Mouse (Mus musculus) thymus, postnatal 14 days (tissue): Measurements from ENCODE around the gene Fdx1l.
A peak's percentile ranks its signal among the peaks of the same experiment; 100 is the strongest.
"Not testable (repeated sequence)": the region's sequence is repeated elsewhere in the genome, so short reads cannot be mapped to it uniquely, and the experiment has no call there.

Experiments
- DNase-seq: peaks from one replicate; pipeline ENCODE4 v3.0.0; 2021

The Fdx1l gene

DNA sequence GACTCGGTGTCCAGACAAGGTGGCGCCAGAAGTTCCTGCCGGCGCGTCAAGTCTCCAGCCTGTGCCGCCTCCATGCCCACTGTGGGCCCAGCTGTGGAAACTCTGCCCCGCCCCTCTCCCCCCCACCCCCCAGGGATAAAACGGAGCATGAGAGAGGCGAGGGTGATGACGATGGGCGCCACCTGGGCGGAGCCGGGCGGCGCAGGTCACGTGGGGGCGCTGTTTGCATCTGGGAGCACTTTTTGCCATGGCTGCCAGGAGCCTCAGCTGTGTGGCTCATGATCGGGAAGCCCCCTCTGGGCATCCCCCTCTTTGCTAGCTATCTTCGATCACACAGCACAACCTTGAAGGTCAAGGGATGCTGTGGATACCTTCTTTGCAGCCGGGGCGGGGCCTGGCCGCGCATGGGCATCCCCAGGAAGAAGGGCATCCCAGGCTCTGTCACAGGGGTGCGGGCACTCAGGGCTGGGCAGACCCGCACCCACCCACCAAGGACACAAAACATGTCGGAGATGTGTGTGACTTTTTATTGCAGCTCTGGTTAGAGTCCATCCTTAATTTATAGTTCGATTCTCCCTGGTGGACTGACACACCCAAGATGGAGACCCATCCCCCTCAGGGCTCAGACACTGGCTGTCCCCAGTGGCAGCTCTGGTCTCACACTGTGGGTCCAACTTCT, 6.3 kb downstream of the Fdx1l start, which contains the start of gene Zglp1:
Gene Zglp1, minus strand, starts transcription at position 88 of the 679 bp plus-strand sequence.
- no peak for DNase-seq

DNA sequence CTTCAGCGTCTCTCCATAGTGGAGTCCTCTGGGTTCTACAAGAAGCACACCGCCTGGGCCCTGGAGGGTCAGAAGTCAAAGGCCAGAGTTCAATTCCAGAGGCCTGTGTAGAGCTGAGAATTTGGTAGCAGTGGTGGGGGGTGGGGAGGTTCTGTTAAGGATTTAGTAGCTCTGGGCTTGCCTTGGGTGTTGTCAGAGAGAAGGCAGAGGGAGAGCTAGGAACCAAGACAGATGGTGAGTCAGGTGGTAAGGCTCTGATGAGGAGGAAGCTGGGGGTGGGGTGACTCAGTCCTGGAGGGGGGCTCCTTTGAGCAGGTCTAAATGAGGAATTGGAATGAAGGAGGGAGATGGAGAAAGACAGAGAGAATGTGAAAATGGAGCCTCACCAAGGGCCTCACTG, 10.5 kb downstream of the Fdx1l start:
- DNase-seq, result no peak

- no peak for DNase-seq
These were observed 21.8 kb downstream of the Fdx1l start for GRCm38 (mm10) chr9:21051578-21051977.

- no peak for DNase-seq
These were observed 28.2 kb downstream of the Fdx1l start for GRCm38 (mm10) chr9:21045235-21045634.

DNA sequence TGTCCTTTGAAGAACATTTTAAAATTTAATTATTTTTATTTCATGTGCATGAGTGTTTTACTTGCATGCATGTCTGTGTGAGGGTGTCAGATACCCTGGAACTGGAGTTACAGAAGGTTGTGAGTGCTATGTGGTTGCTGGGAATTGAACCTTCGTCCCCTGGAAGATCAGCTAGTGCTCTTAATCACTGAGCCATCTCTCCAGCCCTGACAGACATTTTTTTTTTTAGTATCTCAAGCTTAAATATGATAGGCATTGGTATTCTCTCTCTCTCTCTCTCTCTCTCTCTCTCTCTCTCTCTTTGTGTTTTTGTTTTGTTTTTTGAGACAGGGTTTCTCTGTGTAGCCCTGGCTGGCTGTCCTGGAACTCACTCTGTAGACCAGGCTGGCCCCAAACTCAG, 28.6 kb downstream of the Fdx1l start:
- DNase-seq, result not testable (repeated sequence)

GRCm38 (mm10) chr9:21043563-21043962, 29.9 kb downstream of the Fdx1l start:
- DNase-seq, result no peak

DNA sequence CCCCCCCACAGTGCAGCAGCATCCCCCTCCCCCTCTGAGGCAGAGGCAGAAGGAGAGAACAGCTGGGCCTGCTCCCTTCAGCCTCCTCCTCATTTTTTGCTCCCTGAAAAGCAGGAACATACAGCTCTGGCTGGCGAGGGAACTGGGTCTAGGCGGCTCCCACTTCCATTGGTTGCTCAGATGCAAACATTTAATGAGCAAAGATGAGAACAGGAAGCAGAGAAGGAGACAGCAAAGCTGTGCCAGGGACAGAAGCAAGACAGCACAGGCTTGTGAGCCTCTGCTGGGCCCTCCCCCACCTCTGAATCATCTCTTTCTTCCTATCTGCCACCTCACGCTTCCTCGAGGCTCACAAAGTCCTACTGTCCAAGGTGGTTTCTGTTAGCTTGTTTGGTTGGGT, 32.1 kb downstream of the Fdx1l start:
- no peak for DNase-seq

GRCm38 (mm10) chr9:21039779-21040178, 33.6 kb downstream of the Fdx1l start:
- no peak for DNase-seq

DNA sequence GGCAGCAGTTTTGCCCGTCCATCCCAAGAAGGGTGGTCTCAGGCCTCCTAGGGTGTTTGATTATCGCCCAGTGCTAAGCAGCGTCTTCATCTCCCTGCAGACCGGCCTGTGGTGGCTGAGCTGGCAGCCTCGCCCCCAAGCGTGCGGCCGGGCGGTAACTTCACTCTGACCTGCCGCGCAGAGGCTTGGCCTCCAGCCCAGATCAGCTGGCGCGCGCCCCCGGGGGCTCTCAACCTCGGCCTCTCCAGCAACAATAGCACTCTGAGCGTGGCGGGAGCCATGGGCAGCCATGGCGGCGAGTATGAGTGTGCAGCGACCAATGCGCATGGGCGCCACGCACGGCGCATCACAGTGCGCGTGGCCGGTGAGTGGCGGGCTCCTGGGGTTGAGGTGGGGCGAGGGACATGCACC, 35.9 kb downstream of the Fdx1l start:
- DNase-seq, result no peak

DNA sequence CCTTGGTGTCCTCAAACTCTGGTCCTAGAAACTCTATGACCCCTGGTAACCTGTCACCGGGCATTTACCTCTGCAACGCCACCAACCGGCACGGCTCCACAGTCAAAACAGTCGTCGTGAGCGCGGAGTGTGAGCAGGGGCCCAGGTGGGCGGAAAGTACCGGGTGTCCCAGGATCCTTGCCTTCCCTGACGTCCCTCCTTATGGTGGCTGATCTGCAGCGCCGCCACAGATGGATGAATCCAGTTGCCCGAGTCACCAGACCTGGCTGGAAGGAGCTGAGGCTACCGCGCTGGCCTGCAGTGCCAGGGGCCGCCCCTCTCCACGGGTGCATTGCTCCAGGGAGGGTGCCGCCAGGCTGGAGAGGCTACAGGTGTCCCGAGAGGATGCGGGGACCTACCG, 36.7 kb downstream of the Fdx1l start:
- DNase-seq, result no peak

DNA sequence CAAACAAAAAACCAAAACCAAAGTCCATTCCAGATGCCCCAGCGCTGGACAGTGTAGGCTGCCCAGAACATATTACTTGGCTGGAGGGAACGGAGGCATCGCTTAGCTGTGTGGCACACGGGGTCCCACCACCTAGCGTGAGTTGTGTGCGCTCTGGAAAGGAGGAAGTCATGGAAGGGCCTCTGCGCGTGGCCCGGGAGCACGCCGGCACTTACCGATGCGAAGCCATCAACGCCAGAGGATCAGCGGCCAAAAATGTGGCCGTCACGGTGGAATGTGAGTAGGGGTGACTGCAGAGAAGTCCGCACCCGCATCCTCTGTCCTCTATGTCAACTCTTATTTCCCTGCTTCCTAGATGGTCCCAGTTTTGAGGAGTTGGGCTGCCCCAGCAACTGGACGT, 37.3 kb downstream of the Fdx1l start:
- no peak for DNase-seq

DNA sequence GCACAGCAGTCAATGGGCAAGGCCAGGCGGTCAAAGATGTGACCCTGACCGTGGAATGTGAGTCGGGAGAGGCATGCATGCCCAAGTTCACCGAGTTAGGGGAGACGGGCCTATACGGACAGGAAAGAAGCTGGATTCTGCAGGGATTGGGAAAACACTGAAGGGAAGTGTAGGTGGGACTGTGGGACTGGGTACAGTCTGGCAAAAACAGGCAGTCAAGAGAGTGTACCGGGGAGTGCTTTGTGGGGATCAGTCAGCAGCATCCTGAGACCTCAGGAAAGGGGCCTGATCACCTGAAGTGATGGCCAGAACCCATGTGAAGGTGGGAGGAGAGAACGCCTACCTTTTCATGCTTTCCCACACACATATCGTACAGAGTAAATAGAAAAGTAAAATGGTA, 37.8 kb downstream of the Fdx1l start:
- DNase-seq, result no peak

- no peak for DNase-seq
These were observed 38.8 kb downstream of the Fdx1l start for GRCm38 (mm10) chr9:21034481-21035085.

DNA sequence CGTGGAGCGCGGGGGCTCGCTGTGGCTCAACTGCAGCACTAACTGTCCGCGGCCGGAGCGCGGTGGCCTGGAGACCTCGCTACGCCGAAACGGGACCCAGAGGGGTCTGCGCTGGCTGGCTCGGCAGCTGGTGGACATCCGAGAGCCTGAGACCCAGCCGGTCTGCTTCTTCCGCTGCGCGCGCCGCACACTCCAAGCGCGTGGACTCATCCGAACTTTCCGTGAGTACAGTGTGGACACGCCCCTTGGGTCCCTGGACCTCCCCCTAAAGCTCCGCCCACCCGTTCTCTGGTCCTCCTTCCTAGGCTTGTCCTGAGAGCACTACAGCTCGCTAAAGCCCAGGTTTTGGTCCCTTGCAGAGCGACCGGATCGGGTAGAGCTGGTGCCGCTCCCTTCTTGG, 40.3 kb downstream of the Fdx1l start:
- peak; percentile 68 for DNase-seq

DNA sequence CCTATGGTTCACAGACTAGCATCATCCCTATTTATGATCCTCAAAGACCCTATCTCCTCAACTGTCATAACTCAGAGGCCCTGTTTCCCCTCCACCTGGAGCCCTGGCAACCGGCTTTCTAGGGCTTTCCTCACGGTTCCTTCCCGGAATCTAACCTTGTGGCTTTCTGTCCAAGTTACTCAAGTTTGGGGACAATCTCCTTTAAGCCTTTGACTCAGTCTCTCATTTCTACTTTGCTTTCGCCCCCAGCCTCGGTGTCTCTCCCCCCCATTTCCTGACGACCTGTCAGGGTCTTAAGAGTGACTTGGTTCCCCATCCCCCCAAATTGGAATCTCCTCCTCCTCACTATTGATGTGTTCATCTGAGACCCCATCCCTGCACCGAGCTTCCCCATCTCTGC, 40.9 kb downstream of the Fdx1l start:
- no peak for DNase-seq

DNA sequence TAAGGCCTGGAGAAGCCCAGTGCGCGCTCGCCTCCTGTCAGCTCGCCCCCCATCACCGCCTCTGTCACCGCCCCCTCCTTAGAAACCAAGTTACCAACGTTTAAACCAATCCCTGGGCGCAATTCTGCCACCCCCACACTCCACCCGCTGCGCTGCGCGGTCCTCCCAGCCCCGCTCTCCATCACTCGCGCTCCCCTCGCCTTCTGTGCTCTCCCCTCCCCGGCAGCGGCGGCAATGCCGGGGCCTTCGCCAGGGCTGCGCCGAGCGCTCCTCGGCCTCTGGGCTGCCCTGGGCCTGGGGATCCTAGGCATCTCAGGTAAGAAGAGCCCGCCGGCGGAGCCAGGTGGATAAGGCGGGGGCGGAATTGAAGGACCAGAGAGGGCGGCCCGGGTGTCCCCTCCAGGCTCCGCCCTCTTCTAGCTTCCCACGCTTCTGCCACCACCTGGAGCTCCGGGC, 41.5 kb downstream of the Fdx1l start, which contains the start of gene Icam5:
Gene Icam5, plus strand, starts transcription at position 178 of the 456 bp plus-strand sequence.
- DNase-seq, result peak; percentile 43

GRCm38 (mm10) chr9:21031251-21031895, 42.0 kb downstream of the Fdx1l start:
- DNase-seq, result peak; percentile 68

GRCm38 (mm10) chr9:21030781-21031250, 42.6 kb downstream of the Fdx1l start:
- DNase-seq, result peak; percentile 92

DNA sequence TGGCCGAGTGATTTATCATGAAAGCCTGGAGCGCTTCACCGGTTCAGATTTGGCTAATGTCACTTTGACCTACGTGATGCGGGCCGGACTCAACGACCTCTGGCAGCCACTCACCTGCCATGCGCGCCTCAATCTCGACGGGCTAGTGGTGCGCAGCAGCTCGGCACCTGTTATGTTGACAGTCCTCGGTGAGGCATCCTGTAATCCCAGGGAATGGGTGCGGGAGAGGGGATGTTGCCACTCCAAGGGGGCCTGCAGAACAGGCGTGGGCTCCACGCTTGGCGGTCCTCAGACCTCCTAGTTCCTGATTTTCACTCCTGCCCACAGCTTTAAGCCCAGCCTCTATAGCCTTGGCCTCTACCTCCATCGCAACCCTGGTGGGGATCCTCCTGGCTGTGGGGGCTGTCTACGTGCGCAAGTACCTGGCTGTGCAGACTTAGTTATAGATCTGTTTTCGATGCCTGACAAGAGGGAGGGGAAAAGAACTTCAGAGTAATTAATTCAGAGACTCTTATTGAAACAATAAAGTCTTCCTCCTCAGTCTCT, 43.3 kb downstream of the Fdx1l start:
- no peak for DNase-seq

DNA sequence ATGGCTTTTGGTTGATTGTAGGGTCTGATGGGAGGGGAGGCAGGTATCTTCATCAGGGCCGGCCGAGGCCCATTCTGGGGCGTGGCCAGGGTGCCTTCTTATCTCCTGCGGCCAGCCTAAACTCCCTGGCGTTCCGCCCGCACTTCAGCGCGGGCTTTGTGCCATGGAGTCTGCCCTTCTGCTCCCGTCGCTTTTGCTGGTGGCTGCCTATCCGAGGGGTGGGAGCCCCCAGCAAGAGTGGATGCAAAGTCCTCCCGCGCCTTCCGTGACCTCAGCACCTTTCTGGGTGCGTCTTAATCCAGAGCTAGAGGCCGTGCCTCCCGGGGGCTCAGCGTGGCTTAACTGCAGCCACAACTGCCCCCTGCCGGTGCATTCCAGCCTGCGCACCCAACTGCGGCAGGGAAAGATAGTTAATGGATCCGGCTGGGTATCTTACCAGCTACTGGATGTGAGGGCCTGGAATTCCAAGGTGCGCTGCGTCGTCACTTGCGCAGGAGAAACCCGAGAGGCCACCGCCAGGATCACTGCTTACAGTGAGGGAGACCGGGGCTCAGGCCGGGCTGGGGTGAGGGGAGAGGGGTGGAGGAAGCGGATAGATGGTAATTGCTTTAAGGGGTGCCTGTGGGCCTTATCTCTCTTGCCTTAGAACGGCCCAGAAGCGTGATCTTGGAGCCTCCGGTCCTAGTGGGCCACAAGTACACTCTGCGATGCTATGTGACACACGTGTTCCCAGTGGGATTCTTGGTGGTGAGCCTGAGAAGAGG, 43.9 kb downstream of the Fdx1l start, which contains the start of gene Icam4:
Gene Icam4, plus strand, starts transcription at position 83 of the 764 bp plus-strand sequence.
- DNase-seq, result peak; percentile 83

GRCm38 (mm10) chr9:21028560-21029110, 44.8 kb downstream of the Fdx1l start:
- DNase-seq, result no peak

- no peak for DNase-seq
These were observed 45.6 kb downstream of the Fdx1l start for GRCm38 (mm10) chr9:21027774-21028290.
